Mouse (Mus musculus) urinary bladder, postnatal 14 days (tissue): ENCODE data around the gene Tmem121.
"Not testable (repeated sequence)": the region's sequence is repeated elsewhere in the genome, so short reads cannot be mapped to it uniquely, and the experiment has no call there.

Experiments
- DNase-seq: peaks from one replicate; pipeline ENCODE4 v3.0.0; 2021; ENCODE audit warnings: low spot score

The Tmem121 gene

GRCm38 (mm10) chr12:113187011-113187375 lies 1.3 kb downstream of the Tmem121 start:
- no peak for DNase-seq

- peak; percentile 85 for DNase-seq
Measured at GRCm38 (mm10) chr12:113187584-113188295, 2.0 kb downstream of the Tmem121 start.

- DNase-seq = no peak
Measured at GRCm38 (mm10) chr12:113188349-113189055, 2.8 kb downstream of the Tmem121 start.

DNA sequence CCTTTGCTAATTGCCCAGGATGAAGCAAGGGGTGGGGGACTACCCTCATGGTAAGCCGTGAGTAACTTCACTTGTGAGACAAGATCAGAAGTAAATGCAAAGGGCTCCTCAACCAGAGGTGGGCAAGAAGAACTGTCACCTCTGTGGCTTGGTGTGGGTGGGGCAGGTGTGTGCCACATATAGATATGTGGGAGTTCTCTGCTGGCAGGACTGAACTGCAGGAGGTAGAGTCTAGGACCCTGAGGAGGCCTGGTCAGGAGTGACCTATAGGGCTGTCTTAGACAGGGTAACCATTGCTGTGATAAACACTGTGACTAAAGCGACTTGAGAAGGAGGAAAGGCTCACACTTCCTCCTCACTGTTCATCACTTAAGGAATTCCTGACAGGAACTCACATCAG lies 7.7 kb downstream of the Tmem121 start:
- no peak for DNase-seq

DNA sequence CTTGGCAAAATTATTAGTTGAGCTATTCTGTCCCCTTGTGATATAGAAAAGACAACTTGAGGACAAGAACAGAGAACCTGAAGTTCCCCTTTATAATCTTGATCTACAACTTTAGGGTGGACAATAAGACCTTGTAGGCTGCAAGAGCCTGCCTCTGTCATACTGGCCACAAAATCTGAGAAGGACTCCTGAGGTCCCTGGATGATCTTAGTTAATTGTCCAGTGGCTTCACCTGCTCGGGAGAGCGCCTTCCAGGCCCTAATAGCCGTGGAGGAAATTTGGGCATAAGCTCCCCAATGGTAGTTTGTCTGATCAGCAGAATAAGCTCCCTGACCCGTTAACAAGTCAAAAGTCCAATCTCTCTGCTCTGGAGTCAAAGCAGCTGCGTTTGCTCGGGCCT lies 13.4 kb downstream of the Tmem121 start:
- not testable (repeated sequence) for DNase-seq

DNA sequence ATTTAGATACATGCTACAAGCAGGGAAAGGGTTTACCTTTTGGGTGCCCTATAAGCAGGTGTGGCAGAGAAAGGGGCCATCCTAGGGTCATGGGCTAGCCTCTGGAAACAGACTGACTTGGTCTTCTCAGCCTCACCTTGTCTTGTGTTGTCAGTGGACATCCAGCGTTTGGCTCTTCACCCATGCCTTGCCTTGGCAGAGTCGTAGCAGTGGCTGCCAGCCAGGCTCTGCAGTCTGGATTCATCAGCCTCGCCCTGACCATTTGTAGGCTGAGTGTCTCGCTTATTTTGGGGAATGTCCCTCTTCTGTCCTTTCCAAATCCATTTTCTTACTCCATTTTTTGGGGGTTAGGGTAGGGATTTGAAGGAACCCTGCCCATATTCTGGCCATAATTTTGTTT lies 15.6 kb downstream of the Tmem121 start:
- no peak for DNase-seq

DNA sequence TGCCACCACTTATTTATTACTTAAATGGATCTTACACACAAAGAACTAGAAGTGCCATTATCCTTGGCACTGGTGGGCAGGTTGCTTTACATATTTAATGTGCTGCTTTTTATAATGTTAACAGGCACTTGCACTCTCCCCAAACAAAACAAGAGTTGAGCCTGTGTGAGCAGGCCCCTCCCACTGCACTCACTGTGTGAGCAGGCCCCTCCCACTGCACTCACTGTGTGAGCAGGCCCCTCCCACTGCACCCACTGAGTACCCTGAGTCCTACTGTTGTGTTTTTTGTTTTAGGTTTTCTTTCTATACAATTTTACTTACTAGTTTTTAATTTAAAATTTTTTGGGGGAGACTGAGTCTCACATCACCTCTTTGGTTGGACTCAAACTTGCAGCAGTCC lies 16.3 kb downstream of the Tmem121 start:
- DNase-seq = no peak

DNA sequence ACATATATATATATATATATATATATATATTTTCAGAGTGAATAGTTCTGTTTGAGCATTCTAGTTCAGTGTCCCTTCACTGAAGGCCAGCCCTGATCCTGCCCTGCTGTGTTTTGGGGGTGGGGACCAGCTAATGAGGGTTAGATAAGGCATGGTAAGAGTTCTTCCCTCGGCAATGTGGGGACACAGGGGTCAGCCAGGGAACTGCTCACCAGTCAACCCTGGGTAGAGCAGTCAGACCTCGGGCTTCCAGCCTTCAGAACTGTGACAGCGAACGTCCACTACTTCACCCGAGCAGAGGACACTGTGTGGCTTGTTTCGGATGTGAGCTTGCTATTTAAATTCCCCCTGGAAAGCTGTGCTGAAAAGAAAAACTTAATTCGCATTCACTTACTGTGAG lies 17.8 kb downstream of the Tmem121 start:
- DNase-seq = no peak

DNA sequence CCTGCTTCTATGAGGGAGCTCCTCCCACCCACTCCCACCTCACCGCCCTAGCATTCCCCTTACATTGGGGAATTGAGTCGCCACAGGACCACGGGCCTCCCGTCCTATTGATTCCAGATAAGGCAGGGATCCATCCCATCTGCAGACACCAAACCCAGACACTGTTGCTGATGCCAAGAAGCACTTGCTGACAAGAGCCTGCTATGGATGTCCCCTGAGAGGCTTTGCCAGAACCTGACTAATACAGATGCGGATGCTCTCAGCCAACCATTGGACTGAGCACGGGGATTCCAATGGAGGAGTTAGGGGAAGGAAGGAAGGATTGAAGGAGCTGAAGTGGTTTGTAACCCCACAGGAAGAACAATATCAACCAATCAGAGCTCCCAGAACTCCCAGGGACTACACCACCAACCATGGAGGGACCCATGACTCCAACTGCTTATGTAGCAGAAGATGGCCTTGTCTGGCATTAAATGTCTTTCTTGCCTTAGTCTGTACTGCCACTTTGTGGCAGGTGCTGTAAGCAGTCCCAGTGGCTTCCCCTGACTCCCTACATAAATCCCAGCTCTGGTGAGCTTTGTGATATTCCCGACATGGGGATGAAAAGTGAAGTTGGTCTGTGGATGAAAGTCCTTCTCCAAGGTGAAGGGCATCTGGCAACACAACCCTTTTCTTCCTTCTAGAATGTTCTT lies 19.7 kb downstream of the Tmem121 start:
- DNase-seq = no peak

GRCm38 (mm10) chr12:113207737-113208136 lies 22.0 kb downstream of the Tmem121 start:
- DNase-seq = no peak

GRCm38 (mm10) chr12:113210586-113211378 lies 25.1 kb downstream of the Tmem121 start:
- DNase-seq = peak; percentile 43

DNA sequence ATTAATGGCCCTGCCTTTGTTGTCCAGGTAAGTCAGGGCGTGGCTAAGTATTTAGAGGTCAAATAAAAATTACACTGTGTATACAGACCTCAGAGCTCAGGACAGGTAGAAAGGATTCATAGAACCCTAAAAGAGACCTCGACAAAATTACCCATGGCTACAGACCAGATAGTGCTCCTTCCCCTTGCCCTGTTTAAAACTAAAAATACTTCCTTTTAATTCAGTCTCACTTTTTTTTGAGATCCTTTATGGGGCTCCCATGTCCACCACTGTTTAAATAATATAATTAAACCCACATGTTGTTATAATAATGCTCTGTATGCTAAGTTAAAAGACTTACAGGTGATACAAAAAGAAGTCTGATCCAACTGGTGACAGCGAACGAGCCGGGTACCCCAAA lies 26.0 kb downstream of the Tmem121 start:
- no peak for DNase-seq

- no peak for DNase-seq
Measured at GRCm38 (mm10) chr12:113212326-113212924, 26.7 kb downstream of the Tmem121 start.

GRCm38 (mm10) chr12:113213226-113213625 lies 27.5 kb downstream of the Tmem121 start:
- no peak for DNase-seq

GRCm38 (mm10) chr12:113214072-113214808 lies 28.5 kb downstream of the Tmem121 start:
- no peak for DNase-seq

GRCm38 (mm10) chr12:113214972-113215666 lies 29.4 kb downstream of the Tmem121 start:
- no peak for DNase-seq

- peak; percentile 52 for DNase-seq
Measured at GRCm38 (mm10) chr12:113215667-113216346, 30.1 kb downstream of the Tmem121 start.

- DNase-seq = peak; percentile 67
Measured at GRCm38 (mm10) chr12:113217306-113218242, 31.8 kb downstream of the Tmem121 start.

- peak; percentile 41 for DNase-seq
Measured at GRCm38 (mm10) chr12:113219867-113220266, 34.1 kb downstream of the Tmem121 start.
